Mouse (Mus musculus): ENCODE data around the gene Pcnx. TPM values are rescaled to one million over a fixed set of nuclear protein-coding genes. Genes with fewer than 3 reads are reported as not detected.

The Pcnx gene
- polyA plus RNA-seq, 1 experiment from 2014 or later = 19.5 TPM

DNA sequence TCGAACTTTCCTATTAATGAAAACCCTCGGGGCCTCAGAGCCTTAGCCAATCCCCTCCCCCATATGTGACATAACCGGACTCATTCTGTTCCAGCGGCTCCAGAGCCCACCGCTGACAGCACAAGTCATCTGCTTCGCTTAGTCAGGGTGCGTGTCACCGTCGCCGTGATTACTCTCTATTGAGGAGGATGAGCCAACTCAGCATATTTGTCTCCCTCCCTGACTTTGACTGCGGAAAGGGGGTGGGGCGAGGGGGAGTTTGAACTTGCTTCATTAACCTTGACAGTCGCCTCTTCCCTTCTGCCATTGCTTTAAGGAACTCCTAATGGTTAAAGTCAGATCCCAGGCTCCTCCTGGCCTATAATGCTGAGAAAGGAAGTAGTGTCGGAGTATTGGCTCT is 14.8 kb upstream of the Pcnx start:
- WGBS = 9% methylated on average over 14 of the region's 14 CpGs
- Histone ChIP-seq H3K36me3 (ENCODE audit: control insufficient read depth, insufficient read depth, low read length) (no peaks in the 10 kb centered on the region), H3K4me1 (ENCODE audit: control insufficient read depth, insufficient read depth, low read length) (peaks cover 15% of the 10 kb centered on the region; the same call in 1 of the 2 replicates), H3K27ac (ENCODE audit: low read depth, low read length) (no peak overlapping the region), H3K4me2 (replicated peaks; ENCODE audit: low read depth, low read length) (peak overlapping the region; percentile 38), H3K4me3 (ENCODE audit: low read length) (peak overlapping the region; percentile 9; the same call in 1 of the 2 replicates), H3K27me3 (ENCODE audit: control insufficient read depth, insufficient read depth, low read length) (no peaks in the 10 kb centered on the region), H3K9ac (ENCODE audit: low read depth, low read length) (no peak overlapping the region), H3K9me3 (ENCODE audit: control insufficient read depth, low read length) (no peaks in the 10 kb centered on the region)
- peak; percentile 73 for ATAC-seq (ENCODE audit: low FRiP score, low TSS enrichment)

DNA sequence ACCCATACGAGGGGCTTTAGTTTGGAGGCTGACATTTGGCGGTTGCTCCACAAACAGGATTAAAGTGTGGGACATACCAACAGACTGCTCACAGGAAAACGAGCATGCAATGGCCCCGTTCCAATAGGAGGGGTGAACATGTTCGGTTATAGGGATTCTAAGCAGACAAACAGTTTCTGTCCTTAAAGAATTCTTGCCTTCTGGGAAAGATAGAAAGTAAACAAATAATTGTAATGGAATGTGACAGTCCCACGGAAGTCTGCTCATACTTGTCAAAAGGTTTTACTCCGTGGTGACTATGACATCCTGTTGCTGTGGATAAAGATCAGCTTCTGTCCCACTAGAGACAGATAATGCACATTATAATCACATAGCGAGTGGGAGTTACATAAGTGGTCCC is 10.2 kb upstream of the Pcnx start:
- WGBS = 64% methylated on average over 8 of the region's 8 CpGs
- Histone ChIP-seq H3K4me3 (ENCODE audit: low read length) (no peak overlapping the region), H3K27me3 (ENCODE audit: control insufficient read depth, insufficient read depth, low read length) (no peaks in the 10 kb centered on the region), H3K36me3 (ENCODE audit: control insufficient read depth, insufficient read depth, low read length) (no peaks in the 10 kb centered on the region), H3K9me3 (ENCODE audit: control insufficient read depth, low read length) (no peaks in the 10 kb centered on the region), H3K9ac (ENCODE audit: low read depth, low read length) (no peak overlapping the region), H3K27ac (ENCODE audit: low read depth, low read length) (no peak overlapping the region), H3K4me1 (ENCODE audit: control insufficient read depth, insufficient read depth, low read length) (peaks cover 10% of the 10 kb centered on the region; the same call in 1 of the 2 replicates), H3K4me2 (replicated peaks; ENCODE audit: low read depth, low read length) (no peak overlapping the region)
- no peak for ATAC-seq (ENCODE audit: low FRiP score, low TSS enrichment)

DNA sequence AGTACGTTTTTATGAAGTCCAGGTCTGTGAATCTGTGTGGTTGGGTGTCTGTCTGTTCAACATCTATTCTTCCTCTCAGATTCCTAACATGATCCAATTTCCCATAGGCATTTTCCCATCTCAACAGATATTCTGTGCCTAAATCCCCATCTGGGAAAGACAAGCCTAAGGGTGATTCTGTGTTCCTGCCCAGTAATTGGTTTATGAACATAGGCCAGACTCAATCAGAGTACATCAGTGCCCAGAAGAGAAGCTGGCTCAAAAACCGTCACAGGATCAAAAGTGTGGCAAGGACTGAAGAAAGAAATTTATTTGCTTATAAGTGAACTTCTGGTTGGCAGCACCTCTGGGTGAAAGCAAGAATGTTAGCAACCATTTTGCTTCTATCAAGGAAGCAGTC is 7.3 kb upstream of the Pcnx start:
- Histone ChIP-seq H3K27me3 (ENCODE audit: control insufficient read depth, insufficient read depth, low read length) (no peaks in the 10 kb centered on the region), H3K9me3 (ENCODE audit: control insufficient read depth, low read length) (no peaks in the 10 kb centered on the region), H3K4me1 (ENCODE audit: control insufficient read depth, insufficient read depth, low read length) (0 out of 2 replicates have a peak, but pooled peaks cover 7% of the 10 kb centered on the region), H3K9ac (ENCODE audit: low read depth, low read length) (no peak overlapping the region), H3K27ac (ENCODE audit: low read depth, low read length) (no peak overlapping the region), H3K4me3 (ENCODE audit: low read length) (no peak overlapping the region), H3K4me2 (replicated peaks; ENCODE audit: low read depth, low read length) (no peak overlapping the region), H3K36me3 (ENCODE audit: control insufficient read depth, insufficient read depth, low read length) (no peaks in the 10 kb centered on the region)
- 90% methylated on average over 2 of the region's 2 CpGs for WGBS
- no peak for ATAC-seq (ENCODE audit: low FRiP score, low TSS enrichment)

DNA sequence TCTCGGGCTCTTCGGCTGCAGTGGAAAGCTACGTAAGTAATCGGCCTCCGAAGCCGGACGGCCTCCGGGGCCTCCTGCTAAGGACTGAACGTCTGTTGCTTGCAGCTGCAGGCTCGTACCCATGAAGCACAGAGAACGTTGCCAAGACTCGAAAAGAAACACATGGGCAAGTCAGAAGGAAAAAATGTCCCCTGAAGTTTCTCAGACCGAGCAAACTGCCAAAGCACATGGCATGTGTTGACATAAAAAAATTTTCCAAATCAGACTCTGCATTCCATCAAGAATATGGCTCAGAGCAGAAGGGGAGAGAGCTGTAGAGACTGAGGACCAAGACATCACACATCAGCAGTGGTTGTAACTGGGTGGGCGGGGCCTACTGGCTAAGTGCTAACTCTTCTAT is 6.8 kb upstream of the Pcnx start:
- Histone ChIP-seq H3K4me2 (replicated peaks; ENCODE audit: low read depth, low read length) (no peak overlapping the region), H3K9me3 (ENCODE audit: control insufficient read depth, low read length) (no peaks in the 10 kb centered on the region), H3K4me1 (ENCODE audit: control insufficient read depth, insufficient read depth, low read length) (0 out of 2 replicates have a peak, but pooled peaks cover 8% of the 10 kb centered on the region), H3K4me3 (ENCODE audit: low read length) (no peak overlapping the region), H3K27ac (ENCODE audit: low read depth, low read length) (no peak overlapping the region), H3K27me3 (ENCODE audit: control insufficient read depth, insufficient read depth, low read length) (no peaks in the 10 kb centered on the region), H3K9ac (ENCODE audit: low read depth, low read length) (no peak overlapping the region), H3K36me3 (ENCODE audit: control insufficient read depth, insufficient read depth, low read length) (no peaks in the 10 kb centered on the region)
- ATAC-seq (ENCODE audit: low FRiP score, low TSS enrichment) = no peak
- 83% methylated on average over 14 of the region's 14 CpGs for WGBS

DNA sequence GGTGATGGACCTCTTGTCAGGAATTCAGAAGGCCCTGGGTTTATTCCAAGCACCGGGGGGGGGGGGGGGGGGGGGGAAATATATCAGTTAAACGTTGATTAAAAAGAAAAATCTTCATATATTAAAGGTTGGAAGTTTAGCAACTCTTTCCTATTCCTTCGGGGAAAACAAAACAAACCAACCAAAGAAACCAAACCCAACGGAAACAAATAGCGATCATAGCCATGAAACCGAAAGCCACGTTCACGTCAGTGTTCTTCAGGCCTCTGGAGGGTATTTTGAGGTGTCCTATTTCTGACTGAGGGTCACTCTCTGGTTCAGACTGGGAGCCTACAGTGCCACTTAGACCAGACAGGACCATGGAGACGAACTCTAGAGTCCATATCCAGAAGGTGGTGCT is 6.3 kb upstream of the Pcnx start:
- Histone ChIP-seq H3K36me3 (ENCODE audit: control insufficient read depth, insufficient read depth, low read length) (no peaks in the 10 kb centered on the region), H3K4me2 (replicated peaks; ENCODE audit: low read depth, low read length) (no peak overlapping the region), H3K27me3 (ENCODE audit: control insufficient read depth, insufficient read depth, low read length) (no peaks in the 10 kb centered on the region), H3K4me1 (ENCODE audit: control insufficient read depth, insufficient read depth, low read length) (0 out of 2 replicates have a peak, but pooled peaks cover 8% of the 10 kb centered on the region), H3K27ac (ENCODE audit: low read depth, low read length) (no peak overlapping the region), H3K4me3 (ENCODE audit: low read length) (no peak overlapping the region), H3K9me3 (ENCODE audit: control insufficient read depth, low read length) (no peaks in the 10 kb centered on the region), H3K9ac (ENCODE audit: low read depth, low read length) (no peak overlapping the region)
- ATAC-seq (ENCODE audit: low FRiP score, low TSS enrichment) = no peak
- 73% methylated on average over 9 of the region's 9 CpGs for WGBS

DNA sequence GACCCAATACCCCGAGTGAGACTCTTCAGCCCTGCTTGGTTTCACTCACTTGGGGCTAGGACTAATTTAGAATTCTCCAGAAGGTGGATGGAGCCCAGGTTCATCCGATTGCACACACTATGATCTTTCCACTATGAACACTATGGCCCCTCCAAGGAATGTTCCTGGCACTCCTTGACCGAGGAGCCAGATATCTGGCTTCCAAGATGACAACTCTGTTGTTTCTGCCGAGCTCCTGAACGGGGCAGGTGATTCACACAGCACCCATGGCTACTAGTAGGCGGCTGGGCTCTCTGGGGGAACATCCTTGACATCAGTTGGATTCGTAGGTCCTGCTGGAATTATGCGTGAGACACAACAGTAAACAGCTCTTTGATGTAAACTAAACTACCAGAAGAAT is 4.8 kb upstream of the Pcnx start:
- WGBS = 86% methylated on average over 8 of the region's 8 CpGs
- Histone ChIP-seq H3K9ac (ENCODE audit: low read depth, low read length) (no peak overlapping the region), H3K27me3 (ENCODE audit: control insufficient read depth, insufficient read depth, low read length) (no peaks in the 10 kb centered on the region)

DNA sequence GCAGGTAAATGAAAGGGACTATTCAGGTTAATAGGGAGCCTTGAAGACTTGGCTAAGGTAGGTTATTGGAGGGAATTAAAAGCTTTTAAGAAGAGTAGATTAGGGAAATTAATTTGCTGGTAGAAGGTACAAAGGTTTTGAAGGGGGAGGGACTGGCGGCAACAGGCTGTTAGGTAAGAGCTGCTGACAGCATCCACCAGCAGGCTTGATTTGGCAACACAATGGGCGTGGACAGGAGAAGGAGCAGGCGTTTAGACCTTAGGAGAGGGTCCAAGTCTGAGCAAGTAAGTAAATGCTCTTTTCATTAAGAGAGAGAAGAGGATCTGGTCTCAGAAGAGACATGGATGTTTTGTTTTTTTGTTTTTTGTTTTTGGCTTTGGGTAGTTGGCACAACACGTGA is 3.1 kb upstream of the Pcnx start:
- WGBS = 38% methylated on average over 4 of the region's 4 CpGs
- H3K4me1 ChIP-seq (ENCODE audit: control insufficient read depth, insufficient read depth, low read length) = peaks cover 14% of the 10 kb centered on the region; the same call in 1 of the 2 replicates
- no peaks in the 10 kb centered on the region for H3K36me3 ChIP-seq (ENCODE audit: control insufficient read depth, insufficient read depth, low read length)
- H3K9me3 ChIP-seq (ENCODE audit: control insufficient read depth, low read length) = no peaks in the 10 kb centered on the region
- H3K4me3 ChIP-seq (ENCODE audit: low read length) = no peak overlapping the region
- H3K27ac ChIP-seq (ENCODE audit: low read depth, low read length) = no peak overlapping the region
- no peak overlapping the region for H3K4me2 ChIP-seq (replicated peaks; ENCODE audit: low read depth, low read length)
- no peaks in the 10 kb centered on the region for H3K27me3 ChIP-seq (ENCODE audit: control insufficient read depth, insufficient read depth, low read length)
- ATAC-seq (ENCODE audit: low FRiP score, low TSS enrichment) = no peak
- H3K9ac ChIP-seq (ENCODE audit: low read depth, low read length) = no peak overlapping the region

More for the DNA sequence above, 4.8 kb upstream of the Pcnx start:
- Histone ChIP-seq H3K4me2 (replicated peaks; ENCODE audit: low read depth, low read length) (no peak overlapping the region), H3K4me3 (ENCODE audit: low read length) (no peak overlapping the region), H3K4me1 (ENCODE audit: control insufficient read depth, insufficient read depth, low read length) (peaks cover 13% of the 10 kb centered on the region; the same call in 1 of the 2 replicates), H3K9me3 (ENCODE audit: control insufficient read depth, low read length) (no peaks in the 10 kb centered on the region), H3K27ac (ENCODE audit: low read depth, low read length) (no peak overlapping the region), H3K36me3 (ENCODE audit: control insufficient read depth, insufficient read depth, low read length) (no peaks in the 10 kb centered on the region)
- no peak for ATAC-seq (ENCODE audit: low FRiP score, low TSS enrichment)

DNA sequence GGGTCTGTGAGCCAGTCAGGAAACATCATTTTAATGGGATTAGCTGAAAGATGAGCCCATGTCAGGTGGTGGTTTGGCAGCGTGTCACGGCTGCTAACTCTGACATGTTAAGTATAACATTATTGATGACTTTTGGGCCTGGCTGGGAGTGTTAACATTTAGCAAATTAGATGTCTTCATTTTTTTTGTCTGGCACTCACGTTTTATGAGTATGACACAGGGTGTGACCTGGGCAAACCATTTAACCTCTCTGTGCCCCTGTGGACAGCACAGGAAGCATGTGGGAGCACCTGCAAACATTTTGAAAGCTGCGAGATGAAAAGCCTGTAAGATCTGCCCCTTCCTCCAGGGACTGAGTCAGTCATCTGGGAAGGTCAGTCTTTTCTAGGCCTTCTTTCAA is 2.6 kb upstream of the Pcnx start:
- WGBS = 14% methylated on average over 4 of the region's 4 CpGs

DNA sequence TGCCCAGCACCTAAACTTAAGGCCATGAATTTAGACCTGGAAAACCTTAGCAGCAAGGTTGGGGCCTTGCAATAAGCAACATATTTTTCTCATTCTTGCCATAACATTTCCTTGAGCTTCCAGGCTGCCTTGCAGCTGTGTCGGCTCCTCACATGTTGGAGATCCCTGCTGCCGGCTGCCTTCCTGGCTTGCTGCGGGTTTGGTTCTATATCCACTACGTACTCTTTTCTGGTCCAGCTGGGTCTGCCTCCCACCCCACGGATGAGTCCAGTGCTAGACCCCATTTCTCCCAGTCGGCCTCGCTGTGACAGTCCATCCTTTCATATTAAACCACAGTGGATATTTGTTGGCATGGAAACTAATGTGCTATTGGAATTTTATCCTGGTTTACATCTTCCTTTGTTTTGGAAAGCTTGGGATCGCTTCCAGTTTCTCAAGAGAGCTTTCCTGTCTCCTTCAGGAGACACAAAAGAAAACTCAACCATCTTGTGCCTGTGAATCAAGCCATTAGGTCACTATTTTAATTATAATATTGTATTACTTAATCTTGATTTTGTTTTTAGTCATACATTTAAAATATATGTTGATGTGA is 1.7 kb upstream of the Pcnx start:
- H3K4me1 ChIP-seq (ENCODE audit: control insufficient read depth, insufficient read depth, low read length) = peaks cover 22% of the 10 kb centered on the region; the same call in 1 of the 2 replicates
- no peaks in the 10 kb centered on the region for H3K27me3 ChIP-seq (ENCODE audit: control insufficient read depth, insufficient read depth, low read length)
- no peak overlapping the region for H3K4me2 ChIP-seq (replicated peaks; ENCODE audit: low read depth, low read length)
- H3K27ac ChIP-seq (ENCODE audit: low read depth, low read length) = no peak overlapping the region
- no peak overlapping the region for H3K9ac ChIP-seq (ENCODE audit: low read depth, low read length)
- no peaks in the 10 kb centered on the region for H3K9me3 ChIP-seq (ENCODE audit: control insufficient read depth, low read length)
- WGBS = 80% methylated on average over 8 of the region's 8 CpGs
- no peak overlapping the region for H3K4me3 ChIP-seq (ENCODE audit: low read length)
- no peak for ATAC-seq (ENCODE audit: low FRiP score, low TSS enrichment)
- H3K36me3 ChIP-seq (ENCODE audit: control insufficient read depth, insufficient read depth, low read length) = no peaks in the 10 kb centered on the region

More for the DNA sequence above, 2.6 kb upstream of the Pcnx start:
- Histone ChIP-seq H3K27ac (ENCODE audit: low read depth, low read length) (no peak overlapping the region), H3K4me2 (replicated peaks; ENCODE audit: low read depth, low read length) (no peak overlapping the region), H3K27me3 (ENCODE audit: control insufficient read depth, insufficient read depth, low read length) (no peaks in the 10 kb centered on the region), H3K36me3 (ENCODE audit: control insufficient read depth, insufficient read depth, low read length) (no peaks in the 10 kb centered on the region), H3K4me3 (ENCODE audit: low read length) (no peak overlapping the region), H3K9ac (ENCODE audit: low read depth, low read length) (no peak overlapping the region), H3K4me1 (ENCODE audit: control insufficient read depth, insufficient read depth, low read length) (peaks cover 20% of the 10 kb centered on the region; the same call in 1 of the 2 replicates), H3K9me3 (ENCODE audit: control insufficient read depth, low read length) (no peaks in the 10 kb centered on the region)
- ATAC-seq (ENCODE audit: low FRiP score, low TSS enrichment) = no peak
